Mouse (Mus musculus): ENCODE results near the gene Mrrf.
A peak's percentile ranks its signal among the peaks of the same experiment; 100 is the strongest.
"Not testable (repeated sequence)": the region's sequence is repeated elsewhere in the genome, so short reads cannot be mapped to it uniquely, and the experiment has no call there.

Gene Mrrf

GRCm38 (mm10) chr2:36135887-36136286 is 302 bp upstream of the Mrrf start:
- DNase-seq: no peak

GRCm38 (mm10) chr2:36139096-36139495 is 2.9 kb downstream of the Mrrf start:
- no peak for DNase-seq

- DNase-seq: no peak
Observed at GRCm38 (mm10) chr2:36148876-36149365, 12.7 kb downstream of the Mrrf start.

GRCm38 (mm10) chr2:36152401-36152800 is 16.2 kb downstream of the Mrrf start:
- DNase-seq: not testable (repeated sequence)

GRCm38 (mm10) chr2:36157461-36157860 is 21.3 kb downstream of the Mrrf start:
- DNase-seq: peak; percentile 7

GRCm38 (mm10) chr2:36159336-36159735 is 23.1 kb downstream of the Mrrf start:
- DNase-seq: no peak

GRCm38 (mm10) chr2:36167990-36168618 is 31.9 kb downstream of the Mrrf start:
- DNase-seq: no peak

GRCm38 (mm10) chr2:36169176-36169575 is 33.0 kb downstream of the Mrrf start:
- DNase-seq: no peak

GRCm38 (mm10) chr2:36172136-36172535 is 35.9 kb downstream of the Mrrf start:
- DNase-seq: no peak

- no peak for DNase-seq
Observed at GRCm38 (mm10) chr2:36172574-36172973, 36.4 kb downstream of the Mrrf start.

- no peak for DNase-seq
Observed at GRCm38 (mm10) chr2:36179487-36179886, 43.3 kb downstream of the Mrrf start.

- DNase-seq: not testable (repeated sequence)
Observed at GRCm38 (mm10) chr2:36181587-36182368, 45.6 kb downstream of the Mrrf start.

- no peak for DNase-seq
Observed at GRCm38 (mm10) chr2:36183278-36183677, 47.1 kb downstream of the Mrrf start.

GRCm38 (mm10) chr2:36184192-36184591 is 48.0 kb downstream of the Mrrf start:
- DNase-seq: no peak

GRCm38 (mm10) chr2:36184876-36185275 is 48.7 kb downstream of the Mrrf start:
- no peak for DNase-seq

GRCm38 (mm10) chr2:36189200-36189599 is 53.0 kb downstream of the Mrrf start:
- not testable (repeated sequence) for DNase-seq

- DNase-seq: no peak
Observed at GRCm38 (mm10) chr2:36191098-36191941, 55.1 kb downstream of the Mrrf start.

GRCm38 (mm10) chr2:36197021-36197420 is 60.8 kb downstream of the Mrrf start:
- no peak for DNase-seq

GRCm38 (mm10) chr2:36197919-36198881 is 62.0 kb downstream of the Mrrf start:
- DNase-seq: no peak

GRCm38 (mm10) chr2:36198882-36199262 is 62.7 kb downstream of the Mrrf start:
- DNase-seq: no peak

- DNase-seq: no peak
Observed at GRCm38 (mm10) chr2:36200813-36201212, 64.6 kb downstream of the Mrrf start.
